Mouse (Mus musculus) liver, embryonic 14.5 days (tissue): ENCODE results near the gene Hexim2. TPM values are rescaled to one million over a fixed set of nuclear protein-coding genes. Genes with fewer than 3 reads are reported as not detected.
A peak's percentile ranks its signal among the peaks of the same experiment; 100 is the strongest.

Source experiments
- ATAC-seq: fragments of 200-750 bp; cut with Nextera tagmentation; 2 replicates; pipeline ENCODE4 v1.8.0; 2017; ENCODE audit warnings: moderate number of reproducible peaks, mild to moderate bottlenecking, moderate library complexity; ENCODE audit not compliant: insufficient read depth
- DNase-seq, 3 experiments: peaks; one replicate each; pipeline ENCODE4 v3.0.0-alpha.2; 2012 to 2013; ENCODE audit warnings: low read depth in 3 of 3, low spot score in 3 of 3
- H3K27ac ChIP-seq: fragments of 300-500 bp; sonication (generic); 2 replicates; pipeline ENCODE4 v1.5.1; 2014; ENCODE audit warnings: moderate library complexity, mild to moderate bottlenecking, control low read depth, inconsistent platforms
- H3K27me3 ChIP-seq: fragments of 300-500 bp; sonication (generic); 2 replicates; pipeline ENCODE4 v1.6.1; 2014; ENCODE audit warnings: mild to moderate bottlenecking, low read length, moderate library complexity; ENCODE audit not compliant: control insufficient read depth, insufficient read depth
- H3K36me3 ChIP-seq: fragments of 300-500 bp; sonication (generic); replicated peaks from 2 replicates; pipeline ENCODE4 v1.6.1; 2014; ENCODE audit warnings: low read depth; ENCODE audit not compliant: control insufficient read depth, insufficient read depth
- H3K4me1 ChIP-seq, 2 experiments: fragments of 200-500 bp in 1 of 2; fragments of 300-500 bp in 1 of 2; sonication (generic) in 1 of 2; replicated peaks; 2 replicates each; pipeline ENCODE4 v1.6.1; 2012 to 2014; ENCODE audit warnings: antibody characterized with exemption in 1 of 2, inconsistent platforms in 1 of 2, low read length in 1 of 2; ENCODE audit not compliant: control insufficient read depth in 2 of 2, insufficient read depth in 2 of 2
- H3K4me2 ChIP-seq: fragments of 300-500 bp; sonication (generic); 2 replicates; pipeline ENCODE4 v1.6.1; 2014; ENCODE audit warnings: low read depth, mild to moderate bottlenecking, control low read depth, moderate library complexity
- H3K4me3 ChIP-seq, 2 experiments: fragments of 200-500 bp in 1 of 2; fragments of 300-500 bp in 1 of 2; sonication (generic) in 1 of 2; 2 replicates each; pipeline ENCODE4 v1.5.1; 2012 to 2014; ENCODE audit warnings: low read depth in 2 of 2, low read length in 2 of 2, mild to moderate bottlenecking in 2 of 2, control low read depth in 1 of 2, inconsistent platforms in 1 of 2, moderate library complexity in 1 of 2; ENCODE audit not compliant: insufficient read depth in 1 of 2
- H3K9ac ChIP-seq: fragments of 300-500 bp; sonication (generic); replicated peaks from 2 replicates; pipeline ENCODE4 v1.6.1; 2014; ENCODE audit warnings: mild to moderate bottlenecking, control low read depth, moderate library complexity
- H3K9me3 ChIP-seq: fragments of 300-500 bp; sonication (generic); 2 replicates; pipeline ENCODE4 v1.6.1; 2016; ENCODE audit warnings: low read length, mixed read lengths; ENCODE audit not compliant: control insufficient read depth
- CTCF ChIP-seq: IDR thresholded peaks from 2 replicates; pipeline ENCODE4 v1.5.1; 2016; ENCODE audit warnings: antibody characterized with exemption, low read depth, control low read depth
- EP300 ChIP-seq: IDR thresholded peaks from 2 replicates; pipeline ENCODE4 v1.6.1; 2016; ENCODE audit warnings: antibody characterized with exemption, low read depth
- WGBS: fragments of 180-500 bp; shearing (Covaris S2); extraction: QIAGEN DNeasy Blood & Tissue Kit; methylation state at CpG from one replicate; pipeline ENCODE4 v1.1.7; 2014; ENCODE audit not compliant: insufficient replicate concordance; 5-methylcytosine and 5-hydroxymethylcytosine counted together
- polyA plus RNA-seq, 2 experiments: library from polyadenylated mRNA; depleted of rRNA in 1 of 2; stranded (reverse) in 1 of 2; unstranded in 1 of 2; fragments of >200 nt; fragmentation: Nextera tagmentation in 1 of 2; extraction: Ambion mirVana in 1 of 2; gene quantifications; 2 replicates each; pipeline versions ENCODE4 v1.2.1 to v1.2.3; 2012 to 2014

Hexim2 gene
- polyA plus RNA-seq, 2 experiments, result 3.4 to 3.5 TPM

- Histone ChIP-seq H3K4me1 (peaks cover 34 to 39% of the 10 kb centered on the region in 2 experiments), H3K27me3 (peaks cover 18% of the 10 kb centered on the region), H3K4me3 (peak overlapping the region; percentile 61 to 76), H3K9me3 (no peaks in the 10 kb centered on the region), H3K9ac (peak overlapping the region; percentile 83), H3K27ac (peak overlapping the region; percentile 94), H3K36me3 (peaks cover 22% of the 10 kb centered on the region), H3K4me2 (peak overlapping the region; percentile 73)
- TF ChIP-seq CTCF (no peak), EP300 (no peak)
- 61% methylated on average over 14 of the region's 14 CpGs for WGBS
- ATAC-seq (no peak), DNase-seq (no peak)
Observed at GRCm38 (mm10) chr11:103105180-103105725, 27.0 kb upstream of the Hexim2 start.

- H3K4me2 ChIP-seq, result peak overlapping the region; percentile 73
- H3K4me3 ChIP-seq, result peak overlapping the region; percentile 61 to 76
- no peaks in the 10 kb centered on the region for H3K9me3 ChIP-seq
- H3K27ac ChIP-seq, result peak overlapping the region; percentile 94
- WGBS, result 87% methylated on average over 6 of the region's 6 CpGs
- ATAC-seq (no peak), DNase-seq (no peak)
- H3K36me3 ChIP-seq, result peaks cover 22% of the 10 kb centered on the region
- H3K4me1 ChIP-seq, result peaks cover 34 to 39% of the 10 kb centered on the region in 2 experiments
- TF ChIP-seq EP300 (no peak), CTCF (peak; percentile 12; the same call in 1 of the 2 replicates)
- H3K27me3 ChIP-seq, result peaks cover 12% of the 10 kb centered on the region
- peak overlapping the region; percentile 83 for H3K9ac ChIP-seq
Observed at GRCm38 (mm10) chr11:103105810-103106209, 26.4 kb upstream of the Hexim2 start.

- ATAC-seq (peak; percentile 38), DNase-seq (peak in 1 of 3 experiments; percentile 60)
- Histone ChIP-seq H3K9me3 (no peaks in the 10 kb centered on the region), H3K4me3 (peak overlapping the region in 1 of 2 experiments; percentile 76; a peak in 2 of 4 replicates), H3K4me1 (peaks cover 34 to 41% of the 10 kb centered on the region in 2 experiments), H3K36me3 (peaks cover 22% of the 10 kb centered on the region), H3K9ac (peak overlapping the region; percentile 83; the same call in 1 of the 2 replicates), H3K4me2 (peak overlapping the region; percentile 73), H3K27ac (peak overlapping the region; percentile 94), H3K27me3 (peaks cover 7% of the 10 kb centered on the region)
- WGBS, result 23% methylated on average over 4 of the region's 4 CpGs
- TF ChIP-seq CTCF (no peak; the same call in 1 of the 2 replicates), EP300 (no peak)
Observed at GRCm38 (mm10) chr11:103106386-103106785, 25.8 kb upstream of the Hexim2 start.

DNA sequence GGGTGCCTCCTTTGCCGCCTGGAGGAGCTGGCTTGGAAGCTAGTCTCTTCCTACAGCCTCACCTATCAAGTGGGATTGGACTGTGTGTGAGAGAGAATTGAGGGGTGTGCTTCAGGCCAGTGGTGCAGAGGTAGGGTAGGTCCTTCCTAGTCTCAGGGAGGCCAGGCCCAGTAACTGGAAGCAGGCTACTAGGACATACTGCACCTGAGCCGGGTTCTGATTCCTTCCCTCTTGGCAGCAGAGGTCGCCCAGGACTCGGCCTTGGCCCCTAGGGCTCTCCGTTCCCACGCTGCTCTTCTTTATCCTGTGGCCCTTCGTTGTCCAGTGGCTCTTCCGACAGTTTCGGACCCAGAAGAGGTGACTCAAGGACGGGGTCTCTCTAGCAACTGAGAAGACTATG, 20.9 kb upstream of the Hexim2 start:
- no peak for TF ChIP-seq EP300
- no peak for TF ChIP-seq CTCF
- peaks cover 11% of the 10 kb centered on the region for H3K36me3 ChIP-seq
- peak overlapping the region; percentile 45 for H3K4me2 ChIP-seq
- 61% methylated on average over 10 of the region's 10 CpGs for WGBS
- H3K4me1 ChIP-seq, result peaks cover 15 to 26% of the 10 kb centered on the region in 2 experiments
- DNase-seq, result no peak
- no peak overlapping the region for H3K4me3 ChIP-seq
- no peak overlapping the region for H3K27ac ChIP-seq
- ATAC-seq, result no peak
- no peaks in the 10 kb centered on the region for H3K9me3 ChIP-seq
- H3K27me3 ChIP-seq, result no peaks in the 10 kb centered on the region; the same call in 1 of the 2 replicates
- H3K9ac ChIP-seq, result no peak overlapping the region

- H3K36me3 ChIP-seq, result peaks cover 6% of the 10 kb centered on the region
- WGBS, result 13% methylated on average over 28 of the region's 28 CpGs
- no peaks in the 10 kb centered on the region; the same call in 1 of the 2 replicates for H3K27me3 ChIP-seq
- peaks cover 9 to 21% of the 10 kb centered on the region in 2 experiments for H3K4me1 ChIP-seq
- peak overlapping the region; percentile 1 to 8; a peak in 2 of 4 replicates for H3K4me3 ChIP-seq
- H3K9ac ChIP-seq, result no peak overlapping the region
- TF ChIP-seq CTCF (no peak), EP300 (no peak)
- ATAC-seq (no peak), DNase-seq (no peak)
- no peaks in the 10 kb centered on the region for H3K9me3 ChIP-seq
- H3K4me2 ChIP-seq, result peak overlapping the region; percentile 45
- H3K27ac ChIP-seq, result no peak overlapping the region
Observed at GRCm38 (mm10) chr11:103111881-103112551, 20.2 kb upstream of the Hexim2 start.
